Mouse (Mus musculus) liver, adult 2 months (tissue): ENCODE measurements around the gene C330007P06Rik. TPM values are rescaled to one million over a fixed set of nuclear protein-coding genes. Genes with fewer than 3 reads are reported as not detected.

Experiments
- DNase-seq: peaks from one replicate; pipeline ENCODE4 v3.0.0-alpha.2; 2011; ENCODE audit warnings: low read depth, low spot score; ENCODE audit errors: extremely low read depth
- H3K27ac ChIP-seq: fragments of 200-500 bp; replicated peaks from 2 replicates; pipeline ENCODE4 v1.5.1; 2012; ENCODE audit warnings: low read depth, mild to moderate bottlenecking, control low read depth, inconsistent platforms, low read length; ENCODE audit not compliant: insufficient read depth
- H3K27me3 ChIP-seq: fragments of 200-500 bp; 2 replicates; pipeline ENCODE4 v1.6.1; 2012; ENCODE audit warnings: mild to moderate bottlenecking, moderate library complexity, low read length, inconsistent platforms; ENCODE audit not compliant: control insufficient read depth, insufficient read depth
- H3K36me3 ChIP-seq: fragments of 200-500 bp; 2 replicates; pipeline ENCODE4 v1.6.1; 2012; ENCODE audit warnings: low read length, inconsistent platforms; ENCODE audit not compliant: control insufficient read depth, insufficient read depth
- H3K4me1 ChIP-seq: fragments of 200-500 bp; 2 replicates; pipeline ENCODE4 v1.6.1; 2011; ENCODE audit warnings: low read length; ENCODE audit not compliant: control insufficient read depth, insufficient read depth
- H3K4me3 ChIP-seq: fragments of 200-500 bp; 2 replicates; pipeline ENCODE4 v1.5.1; 2011; ENCODE audit warnings: low read depth, mild to moderate bottlenecking, control low read depth, low read length, moderate library complexity; ENCODE audit not compliant: insufficient read depth
- H3K79me2 ChIP-seq: fragments of 200-500 bp; 2 replicates; pipeline ENCODE4 v1.6.1; 2012; ENCODE audit warnings: inconsistent platforms, mild to moderate bottlenecking, low read length, moderate library complexity; ENCODE audit not compliant: control insufficient read depth, insufficient read depth
- H3K9ac ChIP-seq: fragments of 200-500 bp; 2 replicates; pipeline ENCODE4 v1.6.1; 2012; ENCODE audit warnings: low read depth, mild to moderate bottlenecking, control low read depth, inconsistent platforms, low read length
- CTCF ChIP-seq: fragments of 200-500 bp; IDR thresholded peaks from 2 replicates; pipeline ENCODE4 v1.5.1; 2011; ENCODE audit warnings: low read depth, low read length, control low read depth
- POLR2A ChIP-seq: fragments of 200-500 bp; IDR thresholded peaks from 2 replicates; pipeline ENCODE4 v1.6.1; 2011; ENCODE audit warnings: low read length, control low read depth; ENCODE audit not compliant: insufficient read depth; ENCODE audit errors: extremely low read depth
- WGBS: fragments of 180-500 bp; shearing (Covaris S2); methylation state at CpG from one replicate; pipeline ENCODE4 v1.1.7; 2018; 5-methylcytosine and 5-hydroxymethylcytosine counted together
- polyA plus RNA-seq: library from polyadenylated mRNA; depleted of rRNA; stranded (reverse); fragments of >200 nt; gene quantifications from 2 replicates; pipeline ENCODE4 v1.2.3, GENCODE M21; 2012
- total RNA-seq: library from RNA; depleted of rRNA; stranded (reverse); fragments of >200 nt; gene quantifications from 2 replicates; pipeline ENCODE4 v1.2.3, GENCODE M21; 2014

C330007P06Rik gene
- total and polyA plus RNA-seq, 2 experiments = 9.4 to 30.5 TPM

GRCm38 (mm10) chrX:36831632-36832031 lies 42.3 kb downstream of the C330007P06Rik start:
- no peaks in the 10 kb centered on the region for H3K79me2 ChIP-seq
- no peak overlapping the region for H3K27ac ChIP-seq
- no peak for DNase-seq
- TF ChIP-seq POLR2A (no peak), CTCF (no peak)
- no peak overlapping the region for H3K4me3 ChIP-seq
- peaks cover 3% of the 10 kb centered on the region for H3K4me1 ChIP-seq
- H3K36me3 ChIP-seq = no peaks in the 10 kb centered on the region
- WGBS = 86% methylated on average over 4 of the region's 4 CpGs
- no peak overlapping the region for H3K9ac ChIP-seq
- no peaks in the 10 kb centered on the region for H3K27me3 ChIP-seq

GRCm38 (mm10) chrX:36830271-36830670 lies 43.6 kb downstream of the C330007P06Rik start:
- H3K4me1 ChIP-seq = peaks cover 8% of the 10 kb centered on the region
- H3K27ac ChIP-seq = peak overlapping the region; percentile 58
- peak; percentile 72 for DNase-seq
- TF ChIP-seq CTCF = peak; percentile 25; the same call in 1 of the 2 replicates
- TF ChIP-seq POLR2A = no peak
- H3K79me2 ChIP-seq = no peaks in the 10 kb centered on the region
- WGBS = 3% methylated on average over 5 of the region's 5 CpGs
- H3K9ac ChIP-seq = no peak overlapping the region
- H3K27me3 ChIP-seq = no peaks in the 10 kb centered on the region
- no peaks in the 10 kb centered on the region for H3K36me3 ChIP-seq
- H3K4me3 ChIP-seq = no peak overlapping the region

GRCm38 (mm10) chrX:36826873-36827272 lies 47.0 kb downstream of the C330007P06Rik start:
- 12% methylated on average over 5 of the region's 5 CpGs for WGBS

GRCm38 (mm10) chrX:36825032-36825431 lies 48.9 kb downstream of the C330007P06Rik start:
- 39% methylated on average over 2 of the region's 2 CpGs for WGBS
- DNase-seq = peak; percentile 85
- H3K9ac ChIP-seq = no peak overlapping the region
- H3K36me3 ChIP-seq = no peaks in the 10 kb centered on the region
- H3K4me3 ChIP-seq = no peak overlapping the region
- TF ChIP-seq POLR2A (no peak), CTCF (no peak)
- H3K27me3 ChIP-seq = no peaks in the 10 kb centered on the region
- H3K79me2 ChIP-seq = no peaks in the 10 kb centered on the region
- H3K27ac ChIP-seq = peak overlapping the region; percentile 84
- peaks cover 21% of the 10 kb centered on the region for H3K4me1 ChIP-seq

More at GRCm38 (mm10) chrX:36826873-36827272, 47.0 kb downstream of the C330007P06Rik start:
- peak; percentile 88 for DNase-seq
- no peak overlapping the region for H3K27ac ChIP-seq
- peaks cover 21% of the 10 kb centered on the region for H3K4me1 ChIP-seq
- no peaks in the 10 kb centered on the region for H3K27me3 ChIP-seq
- no peak for TF ChIP-seq POLR2A
- TF ChIP-seq CTCF = no peak
- no peak overlapping the region for H3K4me3 ChIP-seq
- no peaks in the 10 kb centered on the region for H3K36me3 ChIP-seq
- H3K79me2 ChIP-seq = no peaks in the 10 kb centered on the region
- H3K9ac ChIP-seq = no peak overlapping the region

GRCm38 (mm10) chrX:36823932-36824711 lies 49.8 kb downstream of the C330007P06Rik start:
- no peak overlapping the region for H3K4me3 ChIP-seq
- no peaks in the 10 kb centered on the region for H3K79me2 ChIP-seq
- H3K36me3 ChIP-seq = no peaks in the 10 kb centered on the region
- TF ChIP-seq CTCF (no peak), POLR2A (no peak)
- H3K27me3 ChIP-seq = no peaks in the 10 kb centered on the region
- H3K4me1 ChIP-seq = peaks cover 18% of the 10 kb centered on the region
- no peak overlapping the region for H3K9ac ChIP-seq
- H3K27ac ChIP-seq = peak overlapping the region; percentile 84
- peak; percentile 48 for DNase-seq
- WGBS = 16% methylated on average over 10 of the region's 10 CpGs

GRCm38 (mm10) chrX:36820201-36820600 lies 53.7 kb downstream of the C330007P06Rik start:
- WGBS = 5% methylated on average over 4 of the region's 4 CpGs
- TF ChIP-seq POLR2A = no peak
- peak; percentile 81 for TF ChIP-seq CTCF
- Histone ChIP-seq H3K4me1 (peaks cover 12% of the 10 kb centered on the region), H3K36me3 (no peaks in the 10 kb centered on the region), H3K27me3 (no peaks in the 10 kb centered on the region), H3K79me2 (no peaks in the 10 kb centered on the region), H3K9ac (no peak overlapping the region), H3K4me3 (no peak overlapping the region), H3K27ac (no peak overlapping the region)
- DNase-seq = peak; percentile 61
